Mouse (Mus musculus) CH12.LX (cell line): ENCODE measurements around the gene Rrp15. TPM values are rescaled to one million over a fixed set of nuclear protein-coding genes. Genes with fewer than 3 reads are reported as not detected.
A peak's percentile ranks its signal among the peaks of the same experiment; 100 is the strongest.

Experiments
- DNase-seq: peaks from one replicate; pipeline ENCODE4 v3.0.0-alpha.2; 2013; ENCODE audit errors: extremely low read depth
- H3K27ac ChIP-seq: 2 replicates; pipeline ENCODE4 v1.5.1; 2012; ENCODE audit warnings: low read depth, mild to moderate bottlenecking, control low read depth, moderate library complexity; ENCODE audit not compliant: insufficient read depth
- H3K27me3 ChIP-seq: replicated peaks from 2 replicates; pipeline ENCODE3; 2012; ENCODE audit warnings: inconsistent platforms
- H3K36me3 ChIP-seq, 2 experiments: replicated peaks in 1 of 2; 2 replicates each; pipeline versions ENCODE3 to v1.6.1; 2012; ENCODE audit warnings: inconsistent platforms in 1 of 2, low read length in 1 of 2, mild to moderate bottlenecking in 1 of 2, mixed read lengths in 1 of 2, moderate library complexity in 1 of 2; ENCODE audit not compliant: control insufficient read depth in 1 of 2, insufficient read depth in 1 of 2
- H3K4me1 ChIP-seq, 2 experiments: 2 replicates each; pipeline ENCODE4 v1.6.1; 2012; ENCODE audit warnings: inconsistent platforms in 1 of 2, moderate library complexity in 1 of 2; ENCODE audit not compliant: insufficient read depth in 2 of 2, control insufficient read depth in 1 of 2
- H3K4me2 ChIP-seq: 2 replicates; pipeline ENCODE4 v1.6.1; 2012; ENCODE audit warnings: low read depth, mild to moderate bottlenecking, control low read depth; ENCODE audit not compliant: poor library complexity, insufficient read depth, severe bottlenecking
- H3K4me3 ChIP-seq, 3 experiments: fragments of 150-350 bp in 1 of 3; sonication (generic) in 1 of 3; replicated peaks in 1 of 3; 2 replicates each; pipeline versions ENCODE3 to v1.5.1; 2011 to 2012; ENCODE audit warnings: low read depth in 2 of 3, low read length in 2 of 3, mild to moderate bottlenecking in 2 of 3, moderate library complexity in 2 of 3, control low read depth in 1 of 3, improper control_type of control experiment in 1 of 3, inconsistent platforms in 1 of 3, mixed read lengths in 1 of 3; ENCODE audit not compliant: poor library complexity in 1 of 3
- H3K79me2 ChIP-seq: replicated peaks from 2 replicates; pipeline ENCODE4 v1.6.1; 2012; ENCODE audit warnings: mild to moderate bottlenecking, moderate library complexity; ENCODE audit not compliant: control insufficient read depth, poor library complexity, insufficient read depth, severe bottlenecking; ENCODE audit errors: extremely low read depth
- H3K9ac ChIP-seq: 2 replicates; pipeline ENCODE4 v1.6.1; 2012; ENCODE audit warnings: low read depth, mild to moderate bottlenecking, control low read depth, moderate library complexity; ENCODE audit not compliant: insufficient read depth
- H3K9me3 ChIP-seq: replicated peaks from 2 replicates; pipeline ENCODE3; 2012; ENCODE audit warnings: low read length, inconsistent platforms, mixed read lengths
- CTCF ChIP-seq, 2 experiments: IDR thresholded peaks in 1 of 2; conservative IDR thresholded peaks in 1 of 2; 2 replicates each; pipeline ENCODE4 v1.5.1; 2011 to 2012; ENCODE audit warnings: low read depth in 2 of 2, low read length in 2 of 2, improper control_type of control experiment in 1 of 2, inconsistent platforms in 1 of 2, mild to moderate bottlenecking in 1 of 2, moderate library complexity in 1 of 2
- E2F4 ChIP-seq: IDR thresholded peaks from 2 replicates; pipeline ENCODE4 v1.6.1; 2011; ENCODE audit warnings: low read depth, low read length, improper control_type of control experiment; ENCODE audit not compliant: insufficient replicate concordance
- EP300 ChIP-seq: IDR thresholded peaks from 2 replicates; pipeline ENCODE4 v1.6.1; 2011; ENCODE audit warnings: low read length, improper control_type of control experiment
- IRF4 ChIP-seq: IDR thresholded peaks from 2 replicates; pipeline ENCODE4 v1.6.1; 2014; ENCODE audit warnings: low read depth, mild to moderate bottlenecking, inconsistent platforms, low read length, improper control_type of control experiment
- JUN ChIP-seq: IDR thresholded peaks from 2 replicates; pipeline ENCODE4 v1.6.1; 2011; ENCODE audit warnings: low read depth, mild to moderate bottlenecking, low read length, improper control_type of control experiment, moderate library complexity; ENCODE audit not compliant: insufficient read depth
- JUND ChIP-seq: conservative IDR thresholded peaks from 2 replicates; pipeline ENCODE4 v1.6.1; 2011; ENCODE audit warnings: low read depth, low read length, improper control_type of control experiment
- KAT2A ChIP-seq: IDR thresholded peaks from 2 replicates; pipeline ENCODE4 v1.6.1; 2012; ENCODE audit warnings: low read length, improper control_type of control experiment, inconsistent platforms; ENCODE audit not compliant: insufficient replicate concordance
- MYC ChIP-seq: IDR thresholded peaks from 2 replicates; pipeline ENCODE4 v1.6.1; 2011; ENCODE audit warnings: low read depth, mild to moderate bottlenecking, improper control_type of control experiment, low read length
- NRF1 ChIP-seq: IDR thresholded peaks from 2 replicates; pipeline ENCODE4 v1.6.1; 2014; ENCODE audit warnings: low read depth, mild to moderate bottlenecking, inconsistent platforms, low read length, improper control_type of control experiment, moderate library complexity
- PAX5 ChIP-seq: IDR thresholded peaks from 2 replicates; pipeline ENCODE4 v1.6.1; 2012; ENCODE audit warnings: low read length, inconsistent platforms, mixed read lengths
- RAD21 ChIP-seq: IDR thresholded peaks from 2 replicates; pipeline ENCODE4 v1.6.1; 2011; ENCODE audit warnings: low read depth, mild to moderate bottlenecking, low read length, improper control_type of control experiment, moderate library complexity
- SMC3 ChIP-seq: IDR thresholded peaks from 2 replicates; pipeline ENCODE4 v1.6.1; 2011; ENCODE audit warnings: low read depth, low read length, improper control_type of control experiment
- TBP ChIP-seq: conservative IDR thresholded peaks from 2 replicates; pipeline ENCODE4 v1.6.1; 2011; ENCODE audit warnings: low read depth, low read length, improper control_type of control experiment
- UBTF ChIP-seq: IDR thresholded peaks from 2 replicates; pipeline ENCODE4 v1.6.1; 2012; ENCODE audit warnings: low read depth, mild to moderate bottlenecking, inconsistent platforms, low read length, improper control_type of control experiment, moderate library complexity
- ZC3H11A ChIP-seq: IDR thresholded peaks from 2 replicates; pipeline ENCODE4 v1.6.1; 2012; ENCODE audit warnings: low read depth, mild to moderate bottlenecking, inconsistent platforms, low read length, improper control_type of control experiment
- dilution Hi-C: fragments of 300-500 bp; cut with MboI; formaldehyde crosslinking; loops from 2 replicates; pipeline ENCODE4 v1.14.3; 2020; ENCODE audit warnings: low sequenced_read_pairs; ENCODE audit not compliant: extremely low pct_unique_long_range_greater_than_20kb, extremely low pct_ligation_motif_present
- in situ Hi-C: fragments of 300-500 bp; cut with MboI; formaldehyde crosslinking; loops from 3 replicates; pipeline ENCODE4 v1.14.3; 2019; ENCODE audit warnings: low sequenced_read_pairs, low pct_ligation_motif_present, low pct_unique_long_range_greater_than_20kb, mixed read lengths
- polyA plus RNA-seq: library from polyadenylated mRNA; unstranded; fragments of >175 nt; gene quantifications from 2 replicates; pipeline ENCODE4 v1.2.1, GENCODE M21; 2012; ENCODE audit warnings: low read depth; ENCODE audit not compliant: insufficient read length
- total RNA-seq, 2 experiments: library from RNA; depleted of rRNA; stranded (reverse); fragments of 300-350 nt in 1 of 2; fragments of >200 nt in 1 of 2; gene quantifications; 2 replicates each; pipeline ENCODE4 v1.2.3; 2012 to 2014

Rrp15 gene
- total and polyA plus RNA-seq, 3 experiments, result 83.8 to 176 (median 172) TPM

DNA sequence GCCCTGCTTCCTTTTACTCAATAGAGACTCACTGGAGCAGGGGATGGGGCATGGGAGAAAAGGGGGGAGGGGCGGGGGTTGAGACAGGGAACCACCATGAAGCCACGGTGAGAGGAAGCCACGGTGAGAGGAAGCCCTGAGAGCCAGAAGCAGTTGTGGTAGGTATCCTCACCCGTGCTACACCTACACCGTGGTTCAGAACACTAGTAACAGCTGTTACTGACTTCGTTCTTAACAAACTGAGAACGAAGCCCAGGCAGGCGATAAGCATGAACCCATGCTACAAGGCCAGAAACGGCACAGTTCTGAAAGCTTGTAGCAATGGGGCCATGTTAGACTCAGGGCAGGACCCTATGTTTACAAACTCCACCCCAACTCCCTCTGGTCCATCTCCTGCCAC is 52.9 kb downstream of the Rrp15 start:
- Histone ChIP-seq H3K27me3 (no peaks in the 10 kb centered on the region), H3K4me1 (no peaks in the 10 kb centered on the region), H3K4me2 (no peak overlapping the region), H3K36me3 (no peaks in the 10 kb centered on the region), H3K4me3 (no peak overlapping the region), H3K27ac (no peak overlapping the region), H3K9me3 (no peaks in the 10 kb centered on the region), H3K79me2 (no peaks in the 10 kb centered on the region), H3K9ac (no peak overlapping the region)
- TF ChIP-seq JUN, result no peak
- TF ChIP-seq NRF1, result no peak
- no peak for TF ChIP-seq SMC3
- no peak for TF ChIP-seq MYC
- TF ChIP-seq PAX5, result no peak
- TF ChIP-seq EP300, result no peak
- TF ChIP-seq KAT2A, result no peak
- TF ChIP-seq TBP, result no peak
- in situ Hi-C loops (no loop called here), dilution Hi-C loops (no loop called here)
- DNase-seq, result no peak

DNA sequence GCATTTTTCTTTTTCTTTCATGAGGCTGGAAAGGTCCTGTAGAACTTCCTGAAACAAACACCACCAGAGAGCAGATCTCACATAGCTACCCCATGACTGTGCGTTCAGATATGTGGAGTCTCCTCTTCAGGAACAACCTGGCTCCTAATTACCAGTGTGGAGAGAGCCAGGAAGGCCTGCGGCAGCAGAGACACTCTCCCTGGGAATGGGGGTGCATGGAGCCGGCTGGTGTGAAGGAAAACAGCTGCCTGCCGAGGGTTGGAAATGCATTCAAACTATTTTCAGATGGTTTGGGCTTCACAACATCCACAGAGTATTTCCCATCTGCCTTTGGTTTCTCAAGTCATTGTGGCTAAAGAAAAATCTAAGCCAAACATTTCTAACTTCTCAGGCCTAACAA is 53.8 kb downstream of the Rrp15 start:
- H3K4me2 ChIP-seq, result no peak overlapping the region
- no peak overlapping the region for H3K9ac ChIP-seq
- TF ChIP-seq E2F4 (no peak), UBTF (no peak), SMC3 (no peak), NRF1 (no peak), KAT2A (no peak), RAD21 (no peak), ZC3H11A (no peak), IRF4 (no peak)
- in situ Hi-C loops, result no loop called here
- DNase-seq, result no peak
- no peaks in the 10 kb centered on the region for H3K27me3 ChIP-seq
- no peaks in the 10 kb centered on the region for H3K79me2 ChIP-seq
- dilution Hi-C loops, result no loop called here
- H3K4me1 ChIP-seq, result no peaks in the 10 kb centered on the region
- H3K36me3 ChIP-seq, result no peaks in the 10 kb centered on the region
- no peak overlapping the region for H3K4me3 ChIP-seq
- H3K27ac ChIP-seq, result no peak overlapping the region
- H3K9me3 ChIP-seq, result no peaks in the 10 kb centered on the region

DNA sequence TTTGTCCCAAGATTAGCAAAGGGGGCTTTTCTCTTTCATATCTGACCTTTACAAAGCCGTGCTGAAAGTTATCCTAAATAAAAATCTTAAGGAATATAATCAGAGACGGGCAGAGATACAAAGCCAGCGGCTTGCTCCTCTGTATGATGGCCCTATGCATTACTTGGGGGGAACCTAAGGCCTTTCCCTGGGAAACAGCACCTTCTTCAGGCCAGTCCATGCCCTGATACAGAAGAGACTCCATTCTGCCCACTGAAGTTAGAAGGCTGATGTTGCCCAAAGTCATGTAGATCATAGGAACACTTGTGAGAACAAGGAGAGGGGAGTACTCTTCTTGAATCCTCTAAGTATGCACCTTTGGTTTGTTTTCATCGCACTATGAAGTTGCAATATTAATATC is 56.8 kb downstream of the Rrp15 start:
- no peak overlapping the region for H3K9ac ChIP-seq
- in situ Hi-C loops (no loop called here), dilution Hi-C loops (no loop called here)
- DNase-seq, result no peak
- no peak for TF ChIP-seq JUND
- TF ChIP-seq CTCF (conservative IDR thresholded peaks at IDR 0.05 in 1 of 2, IDR thresholded peaks at IDR 0.05 in 1 of 2; ENCODE audit: low read depth in 2 of 2, low read length in 2 of 2), result 0 out of 4 replicates have a peak, but pooled peaks of 1 of the 2 experiments have one; percentile 7
- TF ChIP-seq RAD21, result peak; percentile 6
- no peaks in the 10 kb centered on the region for H3K4me1 ChIP-seq
- no peaks in the 10 kb centered on the region for H3K9me3 ChIP-seq
- no peak overlapping the region for H3K4me3 ChIP-seq
- no peaks in the 10 kb centered on the region for H3K36me3 ChIP-seq
- no peaks in the 10 kb centered on the region for H3K27me3 ChIP-seq
- no peak overlapping the region for H3K27ac ChIP-seq
- H3K79me2 ChIP-seq, result no peaks in the 10 kb centered on the region
- H3K4me2 ChIP-seq, result no peak overlapping the region
